Mouse (Mus musculus): ENCODE measurements around the gene Pde1a.

DNA sequence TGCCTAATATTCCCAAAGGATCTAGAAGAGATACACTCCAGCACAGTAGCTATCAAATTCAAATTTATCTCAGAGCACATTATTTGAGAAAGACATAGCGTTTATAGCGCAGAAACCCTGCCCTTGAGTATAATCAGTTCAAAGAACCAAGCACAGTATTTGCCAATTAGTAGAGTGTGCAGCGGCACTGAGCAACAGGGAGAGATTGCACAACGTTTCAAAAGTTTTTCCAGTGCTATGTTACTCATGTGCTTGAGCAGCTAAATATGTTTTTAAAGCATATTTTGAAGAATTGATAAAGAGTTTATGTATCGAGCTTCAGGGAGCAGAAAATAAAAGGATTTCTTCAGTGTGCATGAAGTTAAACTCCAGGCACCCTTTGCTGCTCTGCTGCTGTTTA lies 91.3 kb downstream of the Pde1a start:
- TF ChIP-seq MAX (IDR thresholded peaks at IDR 0.05; ENCODE audit: low read depth) = no peak
- TF ChIP-seq POLR2A (IDR thresholded peaks at IDR 0.05; ENCODE audit: insufficient read length, low read depth) = no peak
- no peak for TF ChIP-seq E2F4 (IDR thresholded peaks at IDR 0.05; ENCODE audit: insufficient read depth)
- no peak for TF ChIP-seq CEBPB (IDR thresholded peaks at IDR 0.05; ENCODE audit: insufficient read depth, poor library complexity, severe bottlenecking)
- TF ChIP-seq TCF12 (IDR thresholded peaks at IDR 0.05; ENCODE audit: insufficient read depth, poor library complexity, severe bottlenecking) = no peak
- TF ChIP-seq POLR2AphosphoS2 (IDR thresholded peaks at IDR 0.05; ENCODE audit: insufficient read length, low read depth) = no peak
